Mouse (Mus musculus) CH12.LX (cell line): ENCODE measurements around the gene Eaf1. TPM values are rescaled to one million over a fixed set of nuclear protein-coding genes. Genes with fewer than 3 reads are reported as not detected.

ENCODE experiments used
- DNase-seq: peaks from one replicate; pipeline ENCODE4 v3.0.0-alpha.2; 2013; ENCODE audit errors: extremely low read depth
- H3K27ac ChIP-seq: 2 replicates; pipeline ENCODE4 v1.5.1; 2012; ENCODE audit warnings: low read depth, mild to moderate bottlenecking, control low read depth, moderate library complexity; ENCODE audit not compliant: insufficient read depth
- H3K27me3 ChIP-seq: replicated peaks from 2 replicates; pipeline ENCODE3; 2012; ENCODE audit warnings: inconsistent platforms
- H3K36me3 ChIP-seq, 2 experiments: replicated peaks in 1 of 2; 2 replicates each; pipeline versions ENCODE3 to v1.6.1; 2012; ENCODE audit warnings: inconsistent platforms in 1 of 2, low read length in 1 of 2, mild to moderate bottlenecking in 1 of 2, mixed read lengths in 1 of 2, moderate library complexity in 1 of 2; ENCODE audit not compliant: control insufficient read depth in 1 of 2, insufficient read depth in 1 of 2
- H3K4me1 ChIP-seq, 2 experiments: 2 replicates each; pipeline ENCODE4 v1.6.1; 2012; ENCODE audit warnings: inconsistent platforms in 1 of 2, moderate library complexity in 1 of 2; ENCODE audit not compliant: insufficient read depth in 2 of 2, control insufficient read depth in 1 of 2
- H3K4me2 ChIP-seq: 2 replicates; pipeline ENCODE4 v1.6.1; 2012; ENCODE audit warnings: low read depth, mild to moderate bottlenecking, control low read depth; ENCODE audit not compliant: poor library complexity, insufficient read depth, severe bottlenecking
- H3K4me3 ChIP-seq, 3 experiments: fragments of 150-350 bp in 1 of 3; sonication (generic) in 1 of 3; replicated peaks in 1 of 3; 2 replicates each; pipeline versions ENCODE3 to v1.5.1; 2011 to 2012; ENCODE audit warnings: low read depth in 2 of 3, low read length in 2 of 3, mild to moderate bottlenecking in 2 of 3, moderate library complexity in 2 of 3, control low read depth in 1 of 3, improper control_type of control experiment in 1 of 3, inconsistent platforms in 1 of 3, mixed read lengths in 1 of 3; ENCODE audit not compliant: poor library complexity in 1 of 3
- H3K79me2 ChIP-seq: replicated peaks from 2 replicates; pipeline ENCODE4 v1.6.1; 2012; ENCODE audit warnings: mild to moderate bottlenecking, moderate library complexity; ENCODE audit not compliant: control insufficient read depth, poor library complexity, insufficient read depth, severe bottlenecking; ENCODE audit errors: extremely low read depth
- H3K9ac ChIP-seq: 2 replicates; pipeline ENCODE4 v1.6.1; 2012; ENCODE audit warnings: low read depth, mild to moderate bottlenecking, control low read depth, moderate library complexity; ENCODE audit not compliant: insufficient read depth
- H3K9me3 ChIP-seq: replicated peaks from 2 replicates; pipeline ENCODE3; 2012; ENCODE audit warnings: low read length, inconsistent platforms, mixed read lengths
- CHD1 ChIP-seq: IDR thresholded peaks from 2 replicates; pipeline ENCODE4 v1.6.1; 2012; ENCODE audit warnings: low read depth, low read length, improper control_type of control experiment, inconsistent platforms
- CHD2 ChIP-seq: IDR thresholded peaks from 2 replicates; pipeline ENCODE4 v1.6.1; 2011; ENCODE audit warnings: low read length, improper control_type of control experiment
- CTCF ChIP-seq, 2 experiments: IDR thresholded peaks in 1 of 2; conservative IDR thresholded peaks in 1 of 2; 2 replicates each; pipeline ENCODE4 v1.5.1; 2011 to 2012; ENCODE audit warnings: low read depth in 2 of 2, low read length in 2 of 2, improper control_type of control experiment in 1 of 2, inconsistent platforms in 1 of 2, mild to moderate bottlenecking in 1 of 2, moderate library complexity in 1 of 2
- E2F4 ChIP-seq: IDR thresholded peaks from 2 replicates; pipeline ENCODE4 v1.6.1; 2011; ENCODE audit warnings: low read depth, low read length, improper control_type of control experiment; ENCODE audit not compliant: insufficient replicate concordance
- EP300 ChIP-seq: IDR thresholded peaks from 2 replicates; pipeline ENCODE4 v1.6.1; 2011; ENCODE audit warnings: low read length, improper control_type of control experiment
- ETS1 ChIP-seq: conservative IDR thresholded peaks from 2 replicates; pipeline ENCODE4 v1.6.1; 2012; ENCODE audit warnings: low read depth, mild to moderate bottlenecking, inconsistent platforms, low read length, improper control_type of control experiment, moderate library complexity
- GABPA ChIP-seq: IDR thresholded peaks from 2 replicates; pipeline ENCODE4 v1.6.1; 2012; ENCODE audit warnings: low read depth, low read length, improper control_type of control experiment, inconsistent platforms; ENCODE audit not compliant: insufficient replicate concordance
- HCFC1 ChIP-seq: IDR thresholded peaks from 2 replicates; pipeline ENCODE4 v1.6.1; 2012; ENCODE audit warnings: low read depth, mild to moderate bottlenecking, inconsistent platforms, low read length, improper control_type of control experiment
- IRF4 ChIP-seq: IDR thresholded peaks from 2 replicates; pipeline ENCODE4 v1.6.1; 2014; ENCODE audit warnings: low read depth, mild to moderate bottlenecking, inconsistent platforms, low read length, improper control_type of control experiment
- JUN ChIP-seq: IDR thresholded peaks from 2 replicates; pipeline ENCODE4 v1.6.1; 2011; ENCODE audit warnings: low read depth, mild to moderate bottlenecking, low read length, improper control_type of control experiment, moderate library complexity; ENCODE audit not compliant: insufficient read depth
- JUND ChIP-seq: conservative IDR thresholded peaks from 2 replicates; pipeline ENCODE4 v1.6.1; 2011; ENCODE audit warnings: low read depth, low read length, improper control_type of control experiment
- KAT2A ChIP-seq: IDR thresholded peaks from 2 replicates; pipeline ENCODE4 v1.6.1; 2012; ENCODE audit warnings: low read length, improper control_type of control experiment, inconsistent platforms; ENCODE audit not compliant: insufficient replicate concordance
- MAX ChIP-seq: IDR thresholded peaks from 2 replicates; pipeline ENCODE4 v1.6.1; 2011; ENCODE audit warnings: low read length, improper control_type of control experiment
- MAZ ChIP-seq: IDR thresholded peaks from 2 replicates; pipeline ENCODE4 v1.6.1; 2012; ENCODE audit warnings: low read depth, mild to moderate bottlenecking, inconsistent platforms, low read length, improper control_type of control experiment, moderate library complexity
- MEF2A ChIP-seq: IDR thresholded peaks from 2 replicates; pipeline ENCODE4 v1.6.1; 2014; ENCODE audit warnings: low read depth, mild to moderate bottlenecking, inconsistent platforms, low read length, improper control_type of control experiment, borderline replicate concordance
- MXI1 ChIP-seq: IDR thresholded peaks from 2 replicates; pipeline ENCODE4 v1.6.1; 2011; ENCODE audit warnings: mild to moderate bottlenecking, low read depth, low read length, improper control_type of control experiment
- NELFE ChIP-seq: IDR thresholded peaks from 2 replicates; pipeline ENCODE4 v1.6.1; 2011; ENCODE audit warnings: low read depth, low read length, improper control_type of control experiment
- NRF1 ChIP-seq: IDR thresholded peaks from 2 replicates; pipeline ENCODE4 v1.6.1; 2014; ENCODE audit warnings: low read depth, mild to moderate bottlenecking, inconsistent platforms, low read length, improper control_type of control experiment, moderate library complexity
- PAX5 ChIP-seq: IDR thresholded peaks from 2 replicates; pipeline ENCODE4 v1.6.1; 2012; ENCODE audit warnings: low read length, inconsistent platforms, mixed read lengths
- POLR2A ChIP-seq: IDR thresholded peaks from 2 replicates; pipeline ENCODE4 v1.6.1; 2011; ENCODE audit warnings: low read depth, mild to moderate bottlenecking, improper control_type of control experiment, low read length
- RAD21 ChIP-seq: IDR thresholded peaks from 2 replicates; pipeline ENCODE4 v1.6.1; 2011; ENCODE audit warnings: low read depth, mild to moderate bottlenecking, low read length, improper control_type of control experiment, moderate library complexity
- RCOR1 ChIP-seq: conservative IDR thresholded peaks from 2 replicates; pipeline ENCODE4 v1.6.1; 2012; ENCODE audit warnings: low read depth, mild to moderate bottlenecking, inconsistent platforms, low read length, improper control_type of control experiment
- SIN3A ChIP-seq: IDR thresholded peaks from 2 replicates; pipeline ENCODE4 v1.6.1; 2012; ENCODE audit warnings: low read length, improper control_type of control experiment, inconsistent platforms
- TBP ChIP-seq: conservative IDR thresholded peaks from 2 replicates; pipeline ENCODE4 v1.6.1; 2011; ENCODE audit warnings: low read depth, low read length, improper control_type of control experiment
- TCF12 ChIP-seq: IDR thresholded peaks from 2 replicates; pipeline ENCODE4 v1.6.1; 2014; ENCODE audit warnings: low read depth, mild to moderate bottlenecking, inconsistent platforms, low read length, improper control_type of control experiment
- UBTF ChIP-seq: IDR thresholded peaks from 2 replicates; pipeline ENCODE4 v1.6.1; 2012; ENCODE audit warnings: low read depth, mild to moderate bottlenecking, inconsistent platforms, low read length, improper control_type of control experiment, moderate library complexity
- USF1 ChIP-seq: IDR thresholded peaks from 2 replicates; pipeline ENCODE4 v1.6.1; 2014; ENCODE audit warnings: low read depth, mild to moderate bottlenecking, inconsistent platforms, low read length, improper control_type of control experiment
- USF2 ChIP-seq: conservative IDR thresholded peaks from 2 replicates; pipeline ENCODE4 v1.6.1; 2011; ENCODE audit warnings: low read depth, low read length, improper control_type of control experiment
- ZC3H11A ChIP-seq: IDR thresholded peaks from 2 replicates; pipeline ENCODE4 v1.6.1; 2012; ENCODE audit warnings: low read depth, mild to moderate bottlenecking, inconsistent platforms, low read length, improper control_type of control experiment
- ZKSCAN1 ChIP-seq: IDR thresholded peaks from 2 replicates; pipeline ENCODE4 v1.6.1; 2012; ENCODE audit warnings: low read depth, inconsistent platforms, low read length, improper control_type of control experiment, borderline replicate concordance
- ZNF384 ChIP-seq: IDR thresholded peaks from 2 replicates; pipeline ENCODE4 v1.6.1; 2012; ENCODE audit warnings: low read depth, low read length, improper control_type of control experiment, inconsistent platforms
- dilution Hi-C: fragments of 300-500 bp; cut with MboI; formaldehyde crosslinking; loops from 2 replicates; pipeline ENCODE4 v1.14.3; 2020; ENCODE audit warnings: low sequenced_read_pairs; ENCODE audit not compliant: extremely low pct_unique_long_range_greater_than_20kb, extremely low pct_ligation_motif_present
- in situ Hi-C: fragments of 300-500 bp; cut with MboI; formaldehyde crosslinking; loops from 3 replicates; pipeline ENCODE4 v1.14.3; 2019; ENCODE audit warnings: low sequenced_read_pairs, low pct_ligation_motif_present, low pct_unique_long_range_greater_than_20kb, mixed read lengths
- polyA plus RNA-seq: library from polyadenylated mRNA; unstranded; fragments of >175 nt; gene quantifications from 2 replicates; pipeline ENCODE4 v1.2.1, GENCODE M21; 2012; ENCODE audit warnings: low read depth; ENCODE audit not compliant: insufficient read length
- total RNA-seq, 2 experiments: library from RNA; depleted of rRNA; stranded (reverse); fragments of 300-350 nt in 1 of 2; fragments of >200 nt in 1 of 2; gene quantifications; 2 replicates each; pipeline ENCODE4 v1.2.3; 2012 to 2014

The Eaf1 gene
- total and polyA plus RNA-seq, 3 experiments: 25.2 to 39.9 (median 29.4) TPM

DNA sequence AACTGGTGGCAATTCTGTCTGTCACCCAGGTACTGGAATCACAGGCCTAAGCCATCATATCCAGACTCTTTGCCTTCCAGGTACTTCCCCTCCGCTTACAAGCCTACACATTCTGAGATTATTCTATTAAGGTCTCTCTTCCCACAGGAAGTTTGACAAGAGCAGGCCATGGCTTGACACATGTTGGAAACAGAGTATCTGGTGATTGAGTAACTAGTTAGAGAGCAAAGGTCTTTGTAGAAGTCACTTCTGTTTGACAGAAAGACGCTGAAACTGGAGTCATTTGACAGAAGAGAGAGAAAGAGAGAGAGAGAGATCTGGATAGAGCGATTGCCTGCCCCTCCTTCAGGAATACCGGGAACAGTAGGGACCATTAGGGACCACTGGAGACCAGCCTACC is 36.6 kb downstream of the Eaf1 start:
- peak overlapping the region; percentile 15; the same call in 1 of the 2 replicates for H3K27ac ChIP-seq
- peak overlapping the region; percentile 82 for H3K4me2 ChIP-seq
- peaks cover 12 to 33% of the 10 kb centered on the region in 2 experiments; a peak in 3 of 4 replicates for H3K4me1 ChIP-seq
- peak overlapping the region; percentile 68; the same call in 1 of the 2 replicates for H3K9ac ChIP-seq
- H3K9me3 ChIP-seq: no peaks in the 10 kb centered on the region
- peak overlapping the region; percentile 58 to 74 (median 65) for H3K4me3 ChIP-seq
- H3K27me3 ChIP-seq: no peaks in the 10 kb centered on the region
- DNase-seq: no peak
- H3K79me2 ChIP-seq: no peaks in the 10 kb centered on the region
- H3K36me3 ChIP-seq: peaks cover 1 to 29% of the 10 kb centered on the region in 2 experiments
- no peak for TF ChIP-seq TCF12
- TF ChIP-seq MEF2A: no peak
- no peak for TF ChIP-seq MAZ
- no peak for TF ChIP-seq JUND
- no peak for TF ChIP-seq RAD21
- TF ChIP-seq CHD2: no peak
- TF ChIP-seq, all 38 proteins: peak for 0
- dilution Hi-C loops: no loop called here
- in situ Hi-C loops: no loop called here

GRCm38 (mm10) chr14:31531506-31532148 is 37.4 kb downstream of the Eaf1 start:
- H3K4me3 ChIP-seq: peak overlapping the region; percentile 58 to 74 (median 65)
- TF ChIP-seq PAX5 (no peak), UBTF (no peak), HCFC1 (peak; percentile 85), IRF4 (peak; percentile 71; the same call in 1 of the 2 replicates), TBP (peak; percentile 86), JUND (no peak), GABPA (no peak), POLR2A (peak; percentile 91), NELFE (peak; percentile 88), MAZ (peak; percentile 99), CTCF (conservative IDR thresholded peaks at IDR 0.05 in 1 of 2, IDR thresholded peaks at IDR 0.05 in 1 of 2; ENCODE audit: low read depth in 2 of 2, low read length in 2 of 2) (no peak), ZC3H11A (no peak), ZKSCAN1 (no peak), ETS1 (peak; percentile 64), RCOR1 (peak; percentile 65; the same call in 1 of the 2 replicates), JUN (no peak; the same call in 1 of the 2 replicates), TCF12 (peak; percentile 93), NRF1 (peak; percentile 37; the same call in 1 of the 2 replicates), E2F4 (no peak), EP300 (peak; percentile 67), ZNF384 (no peak), USF2 (no peak), KAT2A (peak; percentile 60; the same call in 1 of the 2 replicates), MEF2A (peak; percentile 48), MXI1 (peak; percentile 87), MAX (peak; percentile 68), CHD2 (peak; percentile 51; the same call in 1 of the 2 replicates), SIN3A (peak; percentile 97), CHD1 (no peak), USF1 (no peak)

More at GRCm38 (mm10) chr14:31531506-31532148, 37.4 kb downstream of the Eaf1 start:
- H3K9ac ChIP-seq: peak overlapping the region; percentile 68
- dilution Hi-C loops (no loop called here), in situ Hi-C loops (no loop called here)
- H3K4me2 ChIP-seq: peak overlapping the region; percentile 82
- peaks cover 17 to 41% of the 10 kb centered on the region in 2 experiments for H3K4me1 ChIP-seq
- H3K79me2 ChIP-seq: no peaks in the 10 kb centered on the region
- 0 out of 2 replicates have a peak overlapping the region, but pooled peaks have one; percentile 15 for H3K27ac ChIP-seq
- no peaks in the 10 kb centered on the region for H3K9me3 ChIP-seq
- no peaks in the 10 kb centered on the region for H3K27me3 ChIP-seq
- DNase-seq: peak; percentile 92
- H3K36me3 ChIP-seq: peaks cover 0 to 24% of the 10 kb centered on the region in 2 experiments
